ENCODE assay signal across 11 mouse cellular contexts in the genomic region with DNA sequence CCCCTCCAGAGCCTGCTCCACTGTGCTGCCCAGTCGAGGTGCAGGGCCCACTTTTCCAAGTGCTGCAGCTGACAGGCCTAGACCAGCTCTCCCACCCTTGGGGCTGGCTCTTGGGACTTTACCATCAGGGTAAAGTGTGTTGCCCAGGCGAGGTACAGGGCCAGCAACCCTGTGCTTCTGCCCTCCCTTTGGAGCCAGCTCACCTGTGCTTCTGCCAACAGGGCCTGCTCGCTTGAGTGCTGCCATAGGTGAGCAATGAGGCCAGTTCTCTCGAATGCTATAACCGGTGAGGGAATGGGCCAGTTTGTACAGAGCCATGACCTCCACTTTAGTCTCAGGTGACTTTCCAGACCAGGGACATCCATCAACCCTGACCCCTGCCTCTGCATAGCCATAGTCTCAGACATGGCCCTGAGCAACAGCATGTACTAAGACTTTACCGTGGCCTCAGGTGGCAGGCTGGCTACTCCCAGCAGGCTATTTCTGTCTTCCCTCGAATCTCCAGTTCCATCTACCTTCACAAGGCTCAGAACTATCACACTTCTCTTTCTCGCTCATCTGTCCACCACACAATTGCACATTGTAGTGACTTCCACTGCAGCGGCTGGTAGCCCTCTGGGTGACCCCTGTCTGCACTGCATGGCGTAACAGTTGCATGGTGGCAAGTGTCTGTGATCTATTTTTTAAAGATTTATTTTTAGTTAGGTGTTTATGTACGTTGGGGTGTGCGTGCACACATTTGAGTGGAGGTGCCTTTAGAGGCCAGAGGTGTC. TPM values are rescaled to one million over a fixed set of nuclear protein-coding genes. Genes with fewer than 3 reads are reported as not detected.
DNase-seq lines count a peak whose midpoint lies in the region; ATAC-seq lines count a peak whose summit lies in the region.
"Had no signal": no experiment of that assay in that cellular context is flagged by ENCODE, and none has a peak within 500 bp of the region (broad histone marks: within the 10 kb centered on the region; RNA-seq: fewer than 3 reads in every experiment).

No protein-coding gene starts in this region.

- peak overlapping the region; percentile 31; the same call in 1 of the 2 replicates for H3K27ac ChIP-seq in heart, embryonic 10.5 days
- no peak overlapping the region for H3K27ac ChIP-seq in liver, embryonic 13.5 days
- no peak overlapping the region for H3K27ac ChIP-seq in neural tube, embryonic 15.5 days (replicated peaks)

- H3K9me3 ChIP-seq in heart, embryonic 10.5 days, result no peaks in the 10 kb centered on the region
- H3K9me3 ChIP-seq in liver, embryonic 13.5 days (replicated peaks), result no peaks in the 10 kb centered on the region
- no peaks in the 10 kb centered on the region for H3K9me3 ChIP-seq in neural tube, embryonic 15.5 days (replicated peaks)

- H3K27me3 ChIP-seq in heart, embryonic 10.5 days (ENCODE audit: insufficient read depth, poor library complexity, severe bottlenecking), result no peaks in the 10 kb centered on the region
- H3K27me3 ChIP-seq in liver, embryonic 13.5 days, result no peaks in the 10 kb centered on the region
- H3K27me3 ChIP-seq in neural tube, embryonic 15.5 days (replicated peaks), result no peaks in the 10 kb centered on the region

- no peak overlapping the region for H3K9ac ChIP-seq in liver, embryonic 13.5 days
- no peak overlapping the region for H3K9ac ChIP-seq in neural tube, embryonic 15.5 days (replicated peaks)

- 0 out of 2 replicates have a peak, but pooled peaks have one; percentile 5 for ATAC-seq in liver, embryonic 13.5 days (ENCODE audit: low read depth)
- ATAC-seq in neural tube, embryonic 15.5 days (ENCODE audit: low FRiP score), result peak; percentile 21; the same call in 1 of the 2 replicates

- peaks cover 24% of the 10 kb centered on the region for H3K4me1 ChIP-seq in heart, embryonic 10.5 days
- peaks cover 21% of the 10 kb centered on the region for H3K4me1 ChIP-seq in liver, embryonic 13.5 days (replicated peaks)
- 0 out of 2 replicates have a peak, but pooled peaks cover 10% of the 10 kb centered on the region for H3K4me1 ChIP-seq in neural tube, embryonic 15.5 days

- no peaks in the 10 kb centered on the region for H3K36me3 ChIP-seq in heart, embryonic 10.5 days
- no peaks in the 10 kb centered on the region for H3K36me3 ChIP-seq in liver, embryonic 13.5 days
- H3K36me3 ChIP-seq in neural tube, embryonic 15.5 days, result no peaks in the 10 kb centered on the region

- no peak overlapping the region for H3K4me3 ChIP-seq in heart, embryonic 10.5 days
- H3K4me3 ChIP-seq in liver, embryonic 13.5 days (replicated peaks), result no peak overlapping the region
- H3K4me3 ChIP-seq in neural tube, embryonic 15.5 days (replicated peaks), result no peak overlapping the region

- no peak for DNase-seq in heart, embryonic 10.5 days (ENCODE audit: low spot score)
- no peak for DNase-seq in heart, adult 9 months (ENCODE audit: low spot score in 2 of 2)
- no peak for DNase-seq in liver, embryonic 13.5 days
- DNase-seq in liver, result no peak
- peak; percentile 47 to 48 for DNase-seq in cerebellum, postnatal 36 days
- DNase-seq in frontal cortex, adult 2 months (ENCODE audit: extremely low spot score in 1 of 2, low spot score in 1 of 2), result no peak
- no peak for DNase-seq in spleen, postnatal 14 days (ENCODE audit: low spot score in 2 of 2)
- DNase-seq: heart, postnatal 4 days; lung, postnatal 14 days; right cerebral cortex, postnatal 4 days had no signal

- WGBS in heart, embryonic 10.5 days, result 70% methylated on average over 12 of the region's 12 CpGs
- 63% methylated on average over 12 of the region's 12 CpGs for WGBS in liver, embryonic 13.5 days (ENCODE audit: insufficient replicate concordance)
- WGBS in neural tube, embryonic 15.5 days, result 73% methylated on average over 12 of the region's 12 CpGs

- no peak overlapping the region for H3K4me2 ChIP-seq in liver, embryonic 13.5 days
- no peak overlapping the region for H3K4me2 ChIP-seq in neural tube, embryonic 15.5 days

RNA-seq across cellular contexts. Expression of gene Abl2, which starts 46.7 kb away (rescaled TPM):
- polyA plus RNA-seq in heart, embryonic 10.5 days (2016; fragmentation: Nextera tagmentation; extraction: Ambion mirVana), result 3.3 and 3.8 TPM in 2 replicates
- 1.3 and 1.5 TPM in 2 replicates for polyA plus RNA-seq in liver, embryonic 13.5 days (2015; fragmentation: Nextera tagmentation; extraction: Ambion mirVana)
- polyA plus RNA-seq in neural tube, embryonic 15.5 days (2015; fragmentation: Nextera tagmentation; extraction: Ambion mirVana), result 5.3 and 5.4 TPM in 2 replicates
- 33.4 and 34.1 TPM in 2 replicates for polyA plus RNA-seq in frontal cortex, adult 2 months (2012; rRNA removed)

Comparison
In these comparisons a context has a peak if more than half of its experiments do, and no peak if none do; other contexts are left out.
1. DNase-seq: peak in cerebellum, postnatal 36 days (2 of 2); none in heart, embryonic 10.5 days (single experiment), heart, adult 9 months (0 of 2), liver, embryonic 13.5 days (single experiment), liver (single experiment), frontal cortex, adult 2 months (0 of 2) and spleen, postnatal 14 days (0 of 2).